Mouse (Mus musculus) liver, postnatal 0 days (tissue): Measurements from ENCODE around the gene Il6.
"Not testable (repeated sequence)": the region's sequence is repeated elsewhere in the genome, so short reads cannot be mapped to it uniquely, and the experiment has no call there.

ENCODE experiments used
- CTCF ChIP-seq: sonication (generic); IDR thresholded peaks from 2 replicates; pipeline ENCODE4 v1.5.1; 2016; ENCODE audit warnings: antibody characterized with exemption, low read depth
- EP300 ChIP-seq: IDR thresholded peaks from 2 replicates; pipeline ENCODE4 v1.6.1; 2016; ENCODE audit warnings: antibody characterized with exemption, low read depth, mild to moderate bottlenecking

GRCm38 (mm10) chr5:30059607-30060006, 46.7 kb downstream of the Il6 start:
- TF ChIP-seq CTCF, EP300: not testable (repeated sequence)
